Mouse (Mus musculus): Measurements from ENCODE around the gene Tns1.
A peak's percentile ranks its signal among the peaks of the same experiment; 100 is the strongest.

The Tns1 gene

DNA sequence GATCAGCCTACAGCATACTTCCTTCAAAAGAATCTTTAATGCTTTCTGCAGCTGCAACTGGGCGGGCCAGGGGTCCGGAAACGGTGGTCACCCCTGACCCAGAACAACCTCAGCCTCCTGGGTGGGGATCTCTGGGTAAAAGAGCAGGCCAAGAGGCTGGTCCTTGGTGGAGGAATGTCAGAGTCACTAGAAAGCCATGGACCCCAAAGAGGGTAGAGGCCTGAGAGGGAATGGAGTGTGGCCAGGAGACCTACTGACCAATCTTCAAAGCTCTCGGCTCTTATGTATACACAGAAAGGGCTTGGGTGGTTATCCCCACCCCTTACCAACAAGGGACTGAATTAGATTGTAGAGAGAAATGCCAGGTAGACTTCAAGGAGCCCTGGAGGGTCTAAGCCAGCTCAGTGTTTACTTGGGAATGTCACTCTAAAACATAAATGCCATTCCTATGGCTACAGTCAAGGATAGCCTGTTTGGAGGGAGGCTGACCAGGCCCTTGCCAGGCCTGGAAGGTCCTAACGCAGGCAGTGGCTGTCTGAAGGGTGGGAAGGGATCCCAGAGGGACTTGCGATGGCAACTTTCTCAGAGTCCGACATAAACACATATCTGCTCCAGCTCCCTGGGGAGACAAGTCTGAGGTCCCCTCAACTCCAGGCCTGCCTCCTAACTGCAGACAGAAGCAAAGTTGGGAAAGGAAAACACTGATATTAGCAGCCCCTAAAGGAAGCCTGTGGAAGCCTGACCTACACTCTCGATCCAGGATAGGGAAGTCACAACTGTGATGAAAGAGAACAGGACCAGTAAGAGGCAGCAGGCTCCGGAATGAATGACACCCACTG, 92.3 kb downstream of the Tns1 start:
- DNase-seq (ENCODE audit: low spot score): no peak

DNA sequence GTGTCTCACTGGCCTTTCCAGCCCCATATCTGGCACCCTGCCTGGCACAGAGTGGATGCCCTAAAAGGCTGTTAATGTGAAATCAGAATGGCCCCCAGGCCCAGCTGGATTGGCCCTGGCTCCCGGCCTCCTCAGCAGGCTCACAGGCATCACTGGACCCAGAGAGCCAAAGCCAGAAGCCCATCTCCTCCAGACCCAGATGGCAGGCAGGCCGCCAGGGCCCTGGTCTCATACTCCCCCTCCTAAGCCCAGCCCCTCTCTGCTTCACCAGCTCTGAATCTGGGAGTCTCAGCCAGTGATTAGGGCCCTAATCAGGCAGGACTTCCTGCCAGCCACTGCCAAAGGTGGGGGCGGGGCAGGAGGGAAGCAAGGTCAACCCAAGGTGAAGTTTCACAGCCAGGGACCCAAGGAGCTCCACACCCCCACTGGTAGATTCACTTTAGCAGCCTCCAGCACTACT, 93.3 kb downstream of the Tns1 start:
- DNase-seq (ENCODE audit: low spot score): peak; percentile 29

DNA sequence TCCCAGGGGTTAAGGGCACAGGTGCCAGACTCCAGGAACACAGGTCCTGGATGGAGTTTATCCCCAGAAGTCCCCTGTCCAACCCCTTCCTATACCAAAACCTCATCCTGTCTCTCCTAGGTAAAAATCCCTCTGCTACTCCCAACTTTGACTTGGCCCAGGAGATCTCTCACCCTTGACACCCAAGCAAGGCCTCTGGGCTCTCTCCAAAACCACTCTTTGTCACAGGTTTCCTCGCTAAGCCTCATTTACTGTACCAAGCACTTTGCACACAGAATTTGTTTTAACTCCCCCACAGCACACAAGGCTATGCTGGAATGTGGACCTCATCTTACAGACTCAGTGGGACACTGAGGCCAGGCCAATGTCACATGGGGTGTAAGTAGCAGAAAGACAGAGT, 94.0 kb downstream of the Tns1 start:
- no peak for DNase-seq (ENCODE audit: low spot score)

DNA sequence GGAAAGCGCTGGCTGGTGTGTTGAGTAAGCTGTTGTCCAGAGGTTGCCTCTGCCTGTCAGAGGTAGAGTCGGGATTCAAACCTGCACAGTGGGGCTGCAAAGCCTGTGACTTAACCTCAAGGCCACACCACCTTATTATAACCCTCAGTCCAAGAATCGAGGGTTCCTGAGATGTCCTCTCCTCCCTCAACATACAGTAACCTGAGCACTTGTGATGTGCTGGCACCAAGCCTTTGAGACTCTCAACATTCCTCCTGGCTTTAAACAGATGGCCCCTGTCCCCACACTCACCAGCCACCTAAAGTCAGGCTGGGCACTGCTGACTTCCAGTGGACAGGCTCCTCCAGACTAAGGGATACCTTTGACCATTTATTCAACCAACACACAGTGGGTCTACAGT, 94.6 kb downstream of the Tns1 start:
- no peak for DNase-seq (ENCODE audit: low spot score)

DNA sequence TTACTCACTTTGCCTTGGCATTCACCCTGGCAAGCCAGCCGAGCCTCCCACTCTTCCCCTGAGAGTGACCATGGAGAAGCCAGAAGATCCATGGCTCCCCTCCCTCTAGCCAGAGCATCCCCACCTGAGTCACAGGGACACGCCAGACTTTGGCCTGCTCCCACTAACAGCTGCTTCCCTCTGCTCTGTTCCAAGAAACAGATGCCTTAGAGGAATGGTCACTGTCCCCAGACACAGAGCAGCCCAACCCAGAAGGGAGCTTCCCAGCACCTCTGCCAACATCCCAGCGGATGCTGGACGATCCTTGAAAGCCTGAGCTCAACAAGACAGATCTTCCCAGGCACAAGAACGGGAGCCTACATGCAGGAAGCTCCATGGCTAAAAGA, 95.4 kb downstream of the Tns1 start:
- peak; percentile 21 for DNase-seq (ENCODE audit: low spot score)

DNA sequence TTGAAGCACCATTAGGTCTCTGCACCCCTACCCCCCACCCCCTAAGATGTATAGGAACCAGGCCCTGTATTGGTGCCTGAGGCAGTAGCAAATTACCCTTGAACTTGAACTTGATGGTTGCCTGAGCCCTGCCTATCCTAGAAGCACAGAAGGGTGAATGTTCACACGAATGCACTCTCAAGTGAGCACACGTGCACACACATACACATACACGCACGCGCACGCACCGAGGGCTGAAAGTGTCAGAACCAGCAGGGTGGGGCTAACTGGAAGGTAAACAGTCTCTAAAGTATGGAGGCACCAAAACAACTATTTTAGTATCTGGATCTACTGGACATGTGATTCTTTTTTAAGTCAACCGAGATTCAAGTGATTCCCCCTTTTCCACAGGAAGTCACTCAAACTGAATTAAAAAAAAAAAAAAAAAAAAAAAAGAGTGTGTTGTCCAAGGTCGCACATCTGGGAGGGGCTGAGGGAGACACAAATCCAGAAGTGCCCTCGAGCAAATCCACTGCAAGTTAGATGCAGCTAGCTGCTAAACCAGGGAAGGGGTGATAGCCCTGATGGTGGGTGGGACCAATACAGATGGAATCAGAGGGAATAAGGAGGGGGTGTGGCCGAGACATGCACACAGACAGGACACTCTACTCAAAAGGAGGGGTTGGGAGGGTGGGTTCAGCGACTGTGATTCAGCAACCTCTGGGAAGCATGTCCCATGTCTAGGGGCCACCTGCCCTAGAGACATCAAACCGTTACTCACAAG, 96.0 kb downstream of the Tns1 start:
- DNase-seq (ENCODE audit: low spot score): no peak

DNA sequence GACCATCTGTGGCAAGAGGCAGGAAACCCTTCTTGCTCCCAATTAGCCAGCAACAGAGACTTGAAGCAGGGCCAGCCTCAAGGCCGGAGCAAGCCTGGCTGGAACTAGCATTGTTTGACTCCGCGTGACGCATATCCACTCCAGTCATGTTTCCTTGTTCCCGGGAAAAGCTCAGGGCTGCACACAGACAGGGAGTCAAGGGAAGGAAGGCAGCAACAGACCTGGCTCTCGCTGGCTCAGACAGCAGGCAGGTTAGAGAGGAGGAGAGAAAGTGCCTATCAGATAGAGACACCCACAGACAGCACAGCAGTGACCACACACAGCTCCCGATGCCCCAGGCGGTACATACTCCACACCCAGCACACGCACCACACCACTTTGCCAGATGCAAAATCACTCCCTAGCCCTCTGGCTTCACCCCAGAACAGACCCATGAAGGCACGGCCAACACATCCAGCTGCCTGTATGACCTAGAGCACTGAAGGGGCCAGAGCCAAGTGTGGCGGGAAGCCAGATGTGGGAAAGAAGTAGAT, 96.6 kb downstream of the Tns1 start:
- DNase-seq (ENCODE audit: low spot score): peak; percentile 52

DNA sequence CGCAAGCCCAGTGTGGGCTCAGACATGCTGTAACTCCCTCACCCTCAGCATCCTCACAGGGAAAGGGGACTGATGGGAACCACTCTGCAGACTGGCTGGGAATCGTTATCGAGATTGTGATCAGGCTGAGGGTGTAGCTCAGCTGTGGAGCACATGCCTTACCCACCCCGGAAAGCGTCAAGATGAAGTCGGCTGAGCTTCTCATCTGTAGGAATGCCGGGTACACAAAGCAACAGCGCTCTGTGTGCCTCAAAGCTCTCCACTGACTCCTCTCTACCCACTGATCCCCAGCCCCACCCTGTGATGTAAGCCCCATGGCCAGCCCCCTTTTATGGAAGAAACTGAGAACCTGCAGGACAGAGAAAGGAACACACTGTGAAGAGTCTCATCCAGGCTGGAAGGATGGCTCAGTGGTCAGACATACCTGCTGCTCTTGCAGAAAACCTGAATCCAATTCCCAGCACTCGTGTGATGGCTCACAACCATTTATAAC, 97.5 kb downstream of the Tns1 start:
- no peak for DNase-seq (ENCODE audit: low spot score)

DNA sequence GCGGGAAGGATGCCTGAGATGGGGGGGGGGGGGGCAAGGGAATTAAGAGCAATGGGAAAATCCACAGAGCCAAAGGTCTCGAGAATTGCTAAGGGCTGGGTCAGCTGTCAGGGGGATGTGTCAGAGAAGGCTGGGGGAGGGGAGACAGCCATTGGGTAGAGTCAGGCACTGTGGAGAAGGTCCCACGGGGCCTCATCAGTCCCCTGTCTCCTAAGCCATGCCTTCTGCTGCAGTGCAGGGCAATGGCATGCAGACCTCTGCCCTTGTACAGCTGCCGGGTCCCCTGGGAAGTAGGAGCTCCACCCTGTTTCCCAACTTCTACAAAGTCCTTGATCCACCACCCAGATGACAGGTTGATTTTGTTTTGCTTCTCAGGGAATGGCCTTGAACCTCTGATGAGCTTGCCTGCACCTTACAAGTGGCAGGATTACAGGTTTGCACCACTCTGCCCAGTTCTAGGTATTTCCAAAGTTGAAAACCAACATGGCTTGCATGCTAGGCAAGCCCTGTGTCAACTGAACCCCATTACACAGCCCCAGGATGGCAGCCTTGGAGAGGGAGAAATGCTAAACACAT, 98.5 kb downstream of the Tns1 start:
- no peak for DNase-seq (ENCODE audit: low spot score)

DNA sequence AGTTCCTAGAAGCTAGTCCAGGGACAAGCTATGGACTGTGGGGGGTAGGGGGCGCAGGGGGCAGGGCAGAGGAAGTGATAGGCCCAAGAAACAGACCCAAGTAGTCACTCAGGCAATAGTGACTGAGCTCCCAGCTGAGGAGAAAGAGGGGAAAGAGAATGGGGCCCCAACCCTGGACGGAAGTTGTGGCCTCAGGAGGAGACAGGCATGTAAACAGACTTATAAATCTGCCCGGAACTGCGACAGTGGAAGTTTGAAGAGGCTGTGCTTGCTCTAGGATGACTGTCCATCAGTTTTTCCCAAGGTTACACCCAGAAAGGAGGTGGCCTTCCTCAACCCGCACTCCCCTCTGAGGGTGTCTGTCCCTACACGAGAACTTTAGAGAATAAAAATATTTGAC, 99.0 kb downstream of the Tns1 start:
- DNase-seq (ENCODE audit: low spot score): no peak

DNA sequence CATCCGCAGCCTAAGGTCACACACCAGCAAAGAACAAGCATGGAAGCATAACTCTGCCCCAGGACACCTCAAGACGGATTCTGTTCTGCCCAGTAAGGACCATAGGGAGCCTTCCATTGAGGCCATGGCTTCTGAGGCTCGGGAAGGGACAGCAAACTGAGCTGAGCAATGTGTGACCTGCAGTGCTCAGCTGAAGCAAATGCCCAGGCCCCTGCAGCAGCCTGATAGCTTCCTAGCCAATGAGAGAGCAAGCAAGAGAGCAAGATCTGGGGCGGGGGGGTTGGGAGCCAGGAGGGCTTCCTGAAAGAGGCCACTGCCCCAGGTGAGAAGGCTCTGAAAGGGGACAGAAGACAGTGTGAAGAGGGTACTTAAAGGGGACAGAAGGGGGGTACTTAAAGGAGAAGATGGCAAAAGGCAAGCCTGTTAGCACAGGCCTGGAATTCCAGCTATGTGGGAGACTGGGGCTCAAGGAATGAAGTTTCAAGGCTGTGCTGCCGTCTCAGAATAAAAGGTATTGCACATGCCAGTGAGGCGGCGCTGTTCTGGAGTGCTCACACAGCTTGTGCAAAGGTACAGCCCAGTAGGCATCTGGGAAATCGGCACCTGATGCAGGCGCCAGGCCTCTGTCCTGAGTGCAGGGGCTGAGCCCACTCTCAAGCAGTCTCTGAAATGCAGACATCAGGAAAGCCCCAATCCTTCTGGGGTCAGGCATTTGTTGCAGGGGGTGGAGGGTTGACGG, 99.6 kb downstream of the Tns1 start:
- DNase-seq (ENCODE audit: low spot score): no peak

DNA sequence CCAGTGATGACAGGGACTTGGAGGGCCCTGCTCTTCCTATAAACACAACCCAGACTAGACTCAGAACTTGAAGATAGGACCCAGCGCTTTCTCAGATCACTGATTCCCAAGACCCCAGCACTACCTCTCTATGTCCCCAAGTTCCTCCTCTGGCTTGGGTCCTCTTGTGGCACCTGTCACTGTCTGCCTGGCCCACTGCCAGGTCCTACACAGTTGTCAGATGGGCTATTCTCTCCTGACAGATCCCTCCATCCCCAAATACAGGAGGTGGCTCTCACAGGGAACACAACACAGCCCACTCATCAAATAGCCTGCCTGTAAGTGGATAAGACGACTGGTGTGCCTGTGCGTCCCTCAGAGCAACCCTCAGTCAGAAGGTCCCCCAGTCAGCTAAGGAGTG, 101.3 kb downstream of the Tns1 start:
- DNase-seq (ENCODE audit: low spot score): no peak

DNA sequence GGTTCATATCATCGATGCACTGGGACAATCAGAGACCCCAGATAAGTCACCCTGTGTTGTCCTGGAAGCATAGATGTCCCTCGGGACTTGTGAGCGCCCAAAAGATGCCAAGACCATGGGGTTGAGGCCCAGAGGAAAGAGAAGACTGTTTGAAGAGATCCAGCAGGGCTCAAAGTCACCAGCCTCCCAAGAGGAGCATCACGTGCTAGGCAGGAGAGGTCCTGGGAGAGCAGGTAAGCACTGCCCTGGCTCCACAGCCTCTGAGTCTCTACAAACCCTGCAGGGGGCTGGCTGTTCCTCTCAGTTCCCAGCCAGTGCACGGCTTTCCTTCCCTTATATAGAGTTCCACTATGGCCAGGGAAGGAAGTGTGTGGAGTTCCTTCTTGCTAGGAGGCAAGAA, 101.7 kb downstream of the Tns1 start:
- DNase-seq (ENCODE audit: low spot score): no peak

DNA sequence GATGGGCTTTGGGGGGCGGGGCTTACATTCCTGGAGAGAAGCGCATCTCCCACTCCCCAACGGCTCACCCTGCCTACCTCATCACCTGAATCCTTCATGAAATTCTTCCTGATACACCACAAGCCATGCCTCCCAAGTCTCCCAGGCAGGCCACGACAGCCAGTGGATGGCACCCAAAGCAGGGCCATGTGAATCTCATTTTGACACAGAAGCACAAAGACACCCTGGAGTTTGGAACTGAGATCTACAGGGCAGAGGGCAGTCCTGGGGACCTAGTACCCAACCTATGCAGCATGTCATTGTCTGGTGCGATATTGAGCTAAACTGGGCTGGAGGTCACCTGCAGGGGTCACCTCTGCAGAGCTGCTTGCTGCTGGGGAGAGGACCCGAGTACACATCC, 104.0 kb downstream of the Tns1 start:
- DNase-seq (ENCODE audit: low spot score): no peak

DNA sequence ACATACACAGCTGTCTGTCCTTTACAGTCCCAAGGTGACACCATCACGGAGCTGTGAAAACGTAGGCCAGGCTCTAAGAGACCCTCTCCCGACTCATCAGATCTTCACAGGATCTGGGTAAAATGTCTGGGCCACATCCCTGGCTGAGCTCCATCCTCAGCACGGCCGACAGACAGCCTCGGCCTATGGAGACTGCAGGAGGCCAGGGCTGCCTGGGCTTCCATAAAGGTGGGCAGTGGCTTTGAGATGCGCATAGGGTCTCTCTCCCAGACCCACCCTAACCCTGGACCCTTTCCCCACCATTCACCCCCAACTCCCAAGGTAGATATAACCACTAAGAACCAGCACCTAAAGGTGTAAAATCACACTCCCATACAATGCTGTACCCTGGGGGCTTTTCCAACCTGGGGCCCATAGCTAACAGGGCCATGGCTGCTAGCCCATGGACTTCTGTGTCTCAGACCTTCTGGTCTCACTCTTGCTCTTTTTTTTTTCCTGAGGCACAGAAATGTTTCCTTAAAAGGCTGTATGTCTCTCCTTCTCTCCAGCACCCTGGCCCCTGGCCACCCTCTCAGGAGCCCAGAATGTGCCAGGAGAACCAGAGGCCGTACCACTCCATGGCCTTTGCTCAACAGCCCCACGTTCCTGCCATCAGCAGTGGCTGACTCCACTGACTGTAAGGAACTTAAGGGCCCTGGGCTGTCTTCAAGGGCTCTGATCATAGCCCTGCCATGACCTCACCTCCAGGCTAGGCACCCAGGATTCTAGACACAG, 106.7 kb downstream of the Tns1 start:
- DNase-seq (ENCODE audit: low spot score): no peak

DNA sequence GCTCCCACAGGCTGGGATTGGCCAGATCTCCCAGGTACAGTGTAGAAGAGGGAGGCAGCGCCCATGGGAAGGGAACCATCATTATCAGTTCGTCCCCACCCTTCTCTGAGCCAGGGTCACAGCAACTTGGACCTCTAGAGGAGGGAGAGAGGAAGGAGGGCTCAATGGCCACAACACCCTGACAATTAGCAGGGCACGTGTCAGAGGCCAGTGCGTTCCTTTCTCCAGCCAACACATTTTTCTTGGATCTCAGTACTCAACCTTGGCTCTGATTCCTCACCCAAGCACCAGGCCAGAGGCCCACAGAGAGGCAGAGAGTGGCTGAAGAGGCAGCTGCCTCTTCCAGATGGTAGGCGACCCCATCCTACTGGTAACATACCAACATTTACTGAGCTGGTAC, 107.6 kb downstream of the Tns1 start:
- no peak for DNase-seq (ENCODE audit: low spot score)

DNA sequence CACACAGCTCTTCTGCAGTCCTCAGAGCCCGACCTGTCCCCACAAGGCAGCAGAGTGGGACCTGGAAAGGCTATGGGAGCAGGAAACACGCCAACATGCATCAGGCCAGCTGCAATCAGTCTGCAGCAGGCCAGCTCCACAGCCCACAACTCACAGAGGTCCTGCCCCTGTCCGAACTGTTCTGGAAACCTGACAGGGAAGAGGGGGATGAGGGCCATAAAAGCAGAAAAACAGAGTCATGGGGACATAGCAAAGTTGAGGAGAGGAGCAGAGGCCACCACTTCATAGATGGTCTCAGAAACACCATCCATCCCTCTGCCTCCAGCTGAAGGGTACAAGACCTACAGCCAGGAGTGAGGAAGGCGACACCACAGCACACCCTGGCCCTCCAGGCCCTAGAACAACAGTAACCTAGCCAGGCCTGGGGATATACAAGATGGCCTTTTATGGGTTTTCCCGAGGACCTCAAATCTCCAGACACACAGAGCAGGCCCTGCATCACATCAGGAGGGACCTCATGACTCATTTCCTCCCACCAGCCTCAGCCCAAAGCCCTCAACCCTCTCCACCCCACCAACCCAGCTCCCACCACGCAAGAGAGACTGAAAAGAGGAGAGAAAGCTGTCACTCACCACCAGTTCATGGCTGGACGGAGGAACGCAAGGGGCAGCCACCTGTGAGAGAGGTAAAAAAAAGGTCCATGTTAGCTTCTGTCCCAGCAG, 108.6 kb downstream of the Tns1 start:
- DNase-seq (ENCODE audit: low spot score): peak; percentile 46

DNA sequence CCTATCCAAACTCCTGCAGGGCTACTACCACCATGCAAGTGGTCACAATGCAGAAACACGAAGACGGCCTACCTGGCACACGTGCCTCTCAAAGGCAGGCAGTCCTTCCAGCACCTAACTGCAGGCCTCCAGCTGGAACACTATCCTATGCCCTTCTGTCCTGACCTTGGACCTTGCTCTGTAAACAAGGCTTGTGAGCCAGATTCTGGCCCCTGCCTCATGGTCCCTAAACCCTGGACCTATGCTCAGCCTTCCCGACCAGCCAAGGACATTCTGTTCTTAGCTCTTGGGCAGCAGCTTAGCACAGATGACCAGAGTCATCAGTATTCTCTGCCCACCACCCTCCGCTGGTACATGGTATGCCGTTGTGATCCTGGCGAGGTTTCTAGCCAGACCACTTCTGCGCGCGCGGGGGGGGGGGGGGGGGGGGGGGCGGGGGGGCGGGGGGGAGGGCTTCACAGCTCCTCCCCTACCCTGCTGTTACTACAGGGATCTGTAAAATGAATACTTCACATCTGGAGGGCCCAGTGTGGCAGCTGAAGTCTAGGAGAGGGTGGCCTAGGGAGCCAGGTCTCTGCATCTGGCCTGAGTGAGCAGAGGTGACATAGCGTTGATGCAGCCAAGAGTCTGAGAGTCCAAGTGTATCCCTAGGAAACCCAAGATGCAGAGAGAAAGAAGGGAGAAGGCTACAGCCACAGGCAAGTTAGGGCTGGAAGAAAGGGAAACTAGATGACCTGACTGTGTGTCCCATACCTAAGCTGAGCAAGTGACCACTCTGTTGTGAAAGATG, 109.5 kb downstream of the Tns1 start:
- peak; percentile 76 for DNase-seq (ENCODE audit: low spot score)

DNA sequence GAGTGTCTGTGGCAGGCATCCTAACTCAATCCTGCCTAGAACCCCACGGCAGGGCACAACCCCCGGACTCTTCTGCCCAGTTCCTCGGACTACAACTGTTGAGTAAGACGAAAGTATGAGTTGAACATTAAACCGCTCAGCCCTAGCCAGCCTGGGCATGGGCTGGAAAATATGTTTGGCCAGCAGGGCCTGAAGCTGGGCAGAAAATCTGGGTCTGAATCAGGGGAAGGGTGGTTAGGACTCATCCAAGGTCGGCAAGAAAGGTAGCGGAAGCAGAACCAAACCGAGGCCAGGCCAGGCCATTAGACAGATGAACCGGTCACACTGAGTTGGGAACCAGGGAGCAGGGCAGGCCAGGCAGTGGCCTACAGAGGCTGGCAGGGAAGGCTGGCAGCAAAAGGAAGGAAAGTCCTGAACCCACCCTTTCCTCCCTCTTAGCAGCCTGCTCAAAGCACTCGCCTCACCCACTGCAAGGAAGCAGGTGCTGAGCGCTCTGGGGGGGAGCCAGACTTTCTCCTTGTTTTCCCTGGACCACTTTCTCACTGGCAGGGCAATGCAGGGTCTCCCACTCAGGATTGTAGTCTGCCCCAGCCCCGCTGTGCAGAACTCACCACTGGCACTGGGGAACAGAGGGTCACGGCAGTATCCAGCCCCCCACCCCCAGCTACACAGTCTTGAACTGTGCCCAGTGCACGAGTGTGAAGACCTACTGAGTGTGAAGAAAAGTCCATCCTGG, 110.8 kb downstream of the Tns1 start:
- no peak for DNase-seq (ENCODE audit: low spot score)
